Mouse (Mus musculus): ENCODE measurements around the gene Nucks1. TPM values are rescaled to one million over a fixed set of nuclear protein-coding genes. Genes with fewer than 3 reads are reported as not detected.

Nucks1 gene
- total RNA-seq, 1 experiment from 2014 or later, result 411 TPM

- peak; percentile 53 for ATAC-seq (replicated peaks; ENCODE audit: low read depth, poor library complexity, severe bottlenecking)
These were observed 582 bp downstream of the Nucks1 start for GRCm38 (mm10) chr1:131910674-131911558.

- ATAC-seq (replicated peaks; ENCODE audit: low read depth, poor library complexity, severe bottlenecking), result no peak
These were observed 7.3 kb downstream of the Nucks1 start for GRCm38 (mm10) chr1:131917634-131918033.

- no peak for ATAC-seq (replicated peaks; ENCODE audit: low read depth, poor library complexity, severe bottlenecking)
These were observed 8.7 kb downstream of the Nucks1 start for GRCm38 (mm10) chr1:131919052-131919451.

- no peak for ATAC-seq (replicated peaks; ENCODE audit: low read depth, poor library complexity, severe bottlenecking)
These were observed 11.8 kb downstream of the Nucks1 start for GRCm38 (mm10) chr1:131922100-131922499.

GRCm38 (mm10) chr1:131933471-131933870 is 23.1 kb downstream of the Nucks1 start:
- ATAC-seq (replicated peaks; ENCODE audit: low read depth, poor library complexity, severe bottlenecking), result no peak

GRCm38 (mm10) chr1:131937659-131938305 is 27.4 kb downstream of the Nucks1 start:
- peak; percentile 84 for ATAC-seq (replicated peaks; ENCODE audit: low read depth, poor library complexity, severe bottlenecking)

GRCm38 (mm10) chr1:131938811-131939210 is 28.5 kb downstream of the Nucks1 start:
- no peak for ATAC-seq (replicated peaks; ENCODE audit: low read depth, poor library complexity, severe bottlenecking)

GRCm38 (mm10) chr1:131940711-131941244 is 30.4 kb downstream of the Nucks1 start:
- no peak for ATAC-seq (replicated peaks; ENCODE audit: low read depth, poor library complexity, severe bottlenecking)

- ATAC-seq (replicated peaks; ENCODE audit: low read depth, poor library complexity, severe bottlenecking), result no peak
These were observed 31.2 kb downstream of the Nucks1 start for GRCm38 (mm10) chr1:131941501-131941900.

- ATAC-seq (replicated peaks; ENCODE audit: low read depth, poor library complexity, severe bottlenecking), result peak; percentile 74
These were observed 32.6 kb downstream of the Nucks1 start for GRCm38 (mm10) chr1:131942621-131943590.

- no peak for ATAC-seq (replicated peaks; ENCODE audit: low read depth, poor library complexity, severe bottlenecking)
These were observed 35.5 kb downstream of the Nucks1 start for GRCm38 (mm10) chr1:131945674-131946440.

- ATAC-seq (replicated peaks; ENCODE audit: low read depth, poor library complexity, severe bottlenecking), result no peak
These were observed 36.3 kb downstream of the Nucks1 start for GRCm38 (mm10) chr1:131946462-131947215.

GRCm38 (mm10) chr1:131947997-131948525 is 37.7 kb downstream of the Nucks1 start:
- peak; percentile 37; the same call in 1 of the 2 replicates for ATAC-seq (replicated peaks; ENCODE audit: low read depth, poor library complexity, severe bottlenecking)

- peak; percentile 81 for ATAC-seq (replicated peaks; ENCODE audit: low read depth, poor library complexity, severe bottlenecking)
These were observed 44.0 kb downstream of the Nucks1 start for GRCm38 (mm10) chr1:131954242-131954865.

GRCm38 (mm10) chr1:131955131-131955757 is 44.9 kb downstream of the Nucks1 start:
- ATAC-seq (replicated peaks; ENCODE audit: low read depth, poor library complexity, severe bottlenecking), result no peak

- no peak for ATAC-seq (replicated peaks; ENCODE audit: low read depth, poor library complexity, severe bottlenecking)
These were observed 47.1 kb downstream of the Nucks1 start for GRCm38 (mm10) chr1:131957416-131957815.

- no peak for ATAC-seq (replicated peaks; ENCODE audit: low read depth, poor library complexity, severe bottlenecking)
These were observed 50.7 kb downstream of the Nucks1 start for GRCm38 (mm10) chr1:131961004-131961403.

All from common myeloid progenitor, adult 5-6 weeks (primary cell).